Mouse (Mus musculus): Measurements from ENCODE around the gene Osmr. TPM values are rescaled to one million over a fixed set of nuclear protein-coding genes. Genes with fewer than 3 reads are reported as not detected.
A peak's percentile ranks its signal among the peaks of the same experiment; 100 is the strongest.

Gene Osmr
- polyA plus RNA-seq, 1 experiment from 2014 or later = 1.7 TPM

DNA sequence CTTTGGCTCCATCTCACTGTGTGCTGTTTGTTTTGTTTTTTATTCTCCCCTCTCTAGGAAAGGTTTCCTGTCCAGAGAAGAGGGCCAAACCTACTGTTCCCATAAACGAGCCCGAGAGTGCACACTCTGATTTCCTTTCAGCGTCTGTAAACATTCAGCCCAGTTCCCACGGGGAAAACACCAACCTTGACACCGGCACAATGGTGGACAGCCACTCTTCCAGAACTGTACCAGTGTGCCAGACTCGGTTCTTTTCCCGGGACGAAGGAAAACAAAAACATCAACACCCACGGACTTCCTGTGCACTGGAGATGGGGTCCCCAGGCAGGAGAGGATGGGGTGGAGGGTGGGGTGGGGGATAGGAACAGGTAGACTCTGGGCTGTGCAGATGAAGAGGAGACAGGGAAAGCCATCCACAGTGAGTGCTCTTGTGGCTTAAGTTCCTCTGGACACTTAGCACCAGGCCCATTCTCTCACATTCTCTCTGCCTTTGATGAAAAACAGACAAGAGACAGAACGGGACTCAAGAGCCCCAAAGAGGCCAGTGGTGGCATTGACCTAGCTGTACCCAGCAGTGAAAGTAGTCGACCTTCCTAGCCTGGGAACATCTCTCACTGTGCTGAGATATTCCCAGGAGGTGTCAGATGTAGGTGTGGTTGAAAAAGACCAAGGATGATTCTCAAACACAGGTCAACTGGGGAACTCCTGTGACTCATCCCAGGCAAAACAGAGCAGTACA, 3.0 kb downstream of the Osmr start:
- H3K27ac ChIP-seq (ENCODE audit: low read depth, low read length) = no peak overlapping the region
- H3K27me3 ChIP-seq (ENCODE audit: control insufficient read depth, insufficient read depth, low read length) = 0 out of 2 replicates have a peak, but pooled peaks cover 8% of the 10 kb centered on the region
- H3K36me3 ChIP-seq (ENCODE audit: control insufficient read depth, insufficient read depth, low read length) = no peaks in the 10 kb centered on the region
- WGBS = 75% methylated on average over 11 of the region's 11 CpGs
- no peak overlapping the region for H3K4me2 ChIP-seq (ENCODE audit: low read depth, low read length)
- no peak for ATAC-seq (ENCODE audit: low read depth)
- 0 out of 2 replicates have a peak, but pooled peaks cover 7% of the 10 kb centered on the region for H3K4me1 ChIP-seq (ENCODE audit: control insufficient read depth, insufficient read depth, low read length)
- no peaks in the 10 kb centered on the region for H3K9me3 ChIP-seq (ENCODE audit: control insufficient read depth, low read length)
- no peak overlapping the region for H3K9ac ChIP-seq (replicated peaks; ENCODE audit: low read depth, low read length)
- no peak overlapping the region for H3K4me3 ChIP-seq (ENCODE audit: low read depth, low read length)

DNA sequence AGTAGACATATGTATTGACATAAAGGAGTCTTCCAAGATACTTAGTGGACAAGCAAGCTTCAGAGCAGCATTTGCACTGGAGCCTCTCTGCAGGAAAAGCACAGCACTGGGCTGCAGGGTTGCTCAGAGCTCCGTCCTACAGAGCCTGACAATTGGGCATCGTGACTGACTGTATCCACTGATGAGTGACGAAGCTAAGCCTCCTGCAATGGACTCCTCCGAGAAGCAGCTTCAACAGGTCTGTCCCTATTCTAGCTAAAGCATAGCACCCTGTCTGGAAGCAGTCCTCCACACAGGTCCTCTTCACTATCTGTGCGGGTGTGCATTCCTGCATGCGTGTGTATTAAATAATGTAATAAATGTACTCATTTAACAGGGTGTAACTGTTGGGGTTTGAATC, 7.9 kb downstream of the Osmr start:
- Histone ChIP-seq H3K36me3 (ENCODE audit: control insufficient read depth, insufficient read depth, low read length) (no peaks in the 10 kb centered on the region), H3K27me3 (ENCODE audit: control insufficient read depth, insufficient read depth, low read length) (no peaks in the 10 kb centered on the region), H3K9ac (replicated peaks; ENCODE audit: low read depth, low read length) (no peak overlapping the region), H3K27ac (ENCODE audit: low read depth, low read length) (no peak overlapping the region), H3K4me3 (ENCODE audit: low read depth, low read length) (no peak overlapping the region), H3K4me2 (ENCODE audit: low read depth, low read length) (no peak overlapping the region), H3K9me3 (ENCODE audit: control insufficient read depth, low read length) (no peaks in the 10 kb centered on the region), H3K4me1 (ENCODE audit: control insufficient read depth, insufficient read depth, low read length) (no peaks in the 10 kb centered on the region)
- no peak for ATAC-seq (ENCODE audit: low read depth)
- 25% methylated on average over 6 of the region's 6 CpGs for WGBS

DNA sequence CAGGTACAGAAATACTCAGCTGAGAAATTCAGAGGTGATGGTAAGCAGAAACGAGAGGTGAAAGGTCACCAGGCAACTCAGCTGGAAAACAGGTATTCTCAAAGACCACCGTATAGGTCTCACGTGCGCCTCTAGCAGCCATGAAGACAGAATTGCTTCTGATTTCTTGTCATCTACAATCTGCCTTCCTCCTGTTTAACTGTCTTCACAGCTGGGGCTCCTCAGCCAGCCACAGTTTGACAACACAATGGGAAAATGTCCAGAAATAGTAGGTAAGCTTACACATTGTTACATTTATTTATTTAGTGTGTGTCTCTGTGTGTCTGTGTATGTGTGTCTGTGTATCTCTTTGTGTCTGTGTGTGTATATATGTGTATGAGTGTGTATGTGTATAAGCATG, 12.6 kb downstream of the Osmr start:
- ATAC-seq (ENCODE audit: low read depth) = no peak
- no peak overlapping the region for H3K27ac ChIP-seq (ENCODE audit: low read depth, low read length)
- no peaks in the 10 kb centered on the region for H3K27me3 ChIP-seq (ENCODE audit: control insufficient read depth, insufficient read depth, low read length)
- no peak overlapping the region for H3K4me3 ChIP-seq (ENCODE audit: low read depth, low read length)
- H3K4me2 ChIP-seq (ENCODE audit: low read depth, low read length) = no peak overlapping the region
- no peaks in the 10 kb centered on the region for H3K4me1 ChIP-seq (ENCODE audit: control insufficient read depth, insufficient read depth, low read length)
- H3K9me3 ChIP-seq (ENCODE audit: control insufficient read depth, low read length) = no peaks in the 10 kb centered on the region
- H3K9ac ChIP-seq (replicated peaks; ENCODE audit: low read depth, low read length) = no peak overlapping the region
- WGBS = 85% methylated on average over 4 of the region's 4 CpGs
- H3K36me3 ChIP-seq (ENCODE audit: control insufficient read depth, insufficient read depth, low read length) = no peaks in the 10 kb centered on the region

DNA sequence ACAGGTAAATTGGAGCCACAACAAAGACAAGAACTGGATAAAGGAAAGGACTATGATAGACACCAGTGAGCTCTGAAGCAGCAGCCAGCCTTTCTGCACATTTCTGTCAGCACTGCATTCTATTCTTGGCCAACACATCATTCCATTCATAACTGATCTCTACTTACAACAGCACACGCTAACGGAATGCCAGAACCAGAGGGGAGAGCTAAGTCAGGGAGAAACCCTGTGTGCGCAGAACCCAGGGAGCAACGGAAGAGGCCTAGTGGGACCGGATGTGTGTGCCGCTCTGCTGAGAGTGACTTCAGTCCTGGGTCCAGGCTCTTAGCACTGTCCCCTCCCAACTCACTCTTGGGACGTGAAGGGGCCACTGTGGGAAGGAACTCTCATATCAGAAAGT, 13.2 kb downstream of the Osmr start:
- H3K36me3 ChIP-seq (ENCODE audit: control insufficient read depth, insufficient read depth, low read length) = no peaks in the 10 kb centered on the region
- no peak overlapping the region for H3K27ac ChIP-seq (ENCODE audit: low read depth, low read length)
- H3K4me1 ChIP-seq (ENCODE audit: control insufficient read depth, insufficient read depth, low read length) = no peaks in the 10 kb centered on the region
- no peak for ATAC-seq (ENCODE audit: low read depth)
- no peak overlapping the region for H3K9ac ChIP-seq (replicated peaks; ENCODE audit: low read depth, low read length)
- no peak overlapping the region for H3K4me3 ChIP-seq (ENCODE audit: low read depth, low read length)
- no peaks in the 10 kb centered on the region for H3K27me3 ChIP-seq (ENCODE audit: control insufficient read depth, insufficient read depth, low read length)
- 87% methylated on average over 7 of the region's 7 CpGs for WGBS
- no peak overlapping the region for H3K4me2 ChIP-seq (ENCODE audit: low read depth, low read length)
- no peaks in the 10 kb centered on the region for H3K9me3 ChIP-seq (ENCODE audit: control insufficient read depth, low read length)

DNA sequence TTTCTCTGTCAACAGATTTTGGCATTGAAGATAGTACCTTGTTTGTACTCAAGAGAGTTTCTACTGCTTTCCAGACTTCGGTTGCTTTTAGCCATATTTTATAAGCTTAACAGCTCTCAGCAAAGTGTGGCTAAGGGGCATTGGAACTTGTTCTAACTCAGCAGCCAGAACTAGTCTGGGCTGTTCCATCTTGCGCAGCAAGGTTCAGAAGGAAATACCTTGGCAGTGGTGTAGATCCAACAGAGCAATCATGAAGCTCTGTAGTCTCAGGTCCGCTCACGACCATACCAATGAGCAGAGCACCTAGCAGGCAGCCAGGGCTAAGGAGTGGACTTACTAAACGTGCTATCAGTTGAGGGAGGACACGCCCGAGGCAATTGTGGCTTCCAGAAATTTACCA, 15.0 kb downstream of the Osmr start:
- H3K36me3 ChIP-seq (ENCODE audit: control insufficient read depth, insufficient read depth, low read length) = no peaks in the 10 kb centered on the region
- no peak for ATAC-seq (ENCODE audit: low read depth)
- H3K9me3 ChIP-seq (ENCODE audit: control insufficient read depth, low read length) = no peaks in the 10 kb centered on the region
- no peaks in the 10 kb centered on the region for H3K27me3 ChIP-seq (ENCODE audit: control insufficient read depth, insufficient read depth, low read length)
- WGBS = 89% methylated on average over 7 of the region's 7 CpGs
- no peaks in the 10 kb centered on the region for H3K4me1 ChIP-seq (ENCODE audit: control insufficient read depth, insufficient read depth, low read length)
- no peak overlapping the region for H3K4me3 ChIP-seq (ENCODE audit: low read depth, low read length)
- no peak overlapping the region for H3K9ac ChIP-seq (replicated peaks; ENCODE audit: low read depth, low read length)
- H3K27ac ChIP-seq (ENCODE audit: low read depth, low read length) = no peak overlapping the region
- no peak overlapping the region for H3K4me2 ChIP-seq (ENCODE audit: low read depth, low read length)

DNA sequence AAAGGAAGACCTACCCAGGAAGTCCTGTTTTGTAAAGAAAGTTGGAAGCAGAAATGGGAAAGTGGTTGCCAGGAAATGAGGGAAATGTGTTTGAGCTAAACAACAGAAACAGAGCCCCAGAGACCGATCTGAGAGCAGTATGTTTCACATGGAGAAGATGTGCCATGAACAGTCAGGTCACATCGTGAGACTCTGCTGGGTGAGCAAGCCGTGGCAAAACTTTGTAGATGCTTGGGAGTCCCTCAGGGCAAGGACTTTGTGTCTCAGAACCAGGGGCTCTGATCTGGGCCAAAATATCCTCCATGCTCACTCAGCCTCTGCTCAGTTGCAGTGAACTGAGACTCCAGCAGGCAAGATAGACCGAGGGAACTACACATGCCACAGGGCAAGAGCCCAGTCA, 15.9 kb downstream of the Osmr start:
- H3K36me3 ChIP-seq (ENCODE audit: control insufficient read depth, insufficient read depth, low read length) = no peaks in the 10 kb centered on the region
- H3K27me3 ChIP-seq (ENCODE audit: control insufficient read depth, insufficient read depth, low read length) = no peaks in the 10 kb centered on the region
- ATAC-seq (ENCODE audit: low read depth) = no peak
- no peak overlapping the region for H3K4me3 ChIP-seq (ENCODE audit: low read depth, low read length)
- no peak overlapping the region for H3K4me2 ChIP-seq (ENCODE audit: low read depth, low read length)
- H3K4me1 ChIP-seq (ENCODE audit: control insufficient read depth, insufficient read depth, low read length) = no peaks in the 10 kb centered on the region
- no peak overlapping the region for H3K27ac ChIP-seq (ENCODE audit: low read depth, low read length)
- H3K9ac ChIP-seq (replicated peaks; ENCODE audit: low read depth, low read length) = no peak overlapping the region
- H3K9me3 ChIP-seq (ENCODE audit: control insufficient read depth, low read length) = no peaks in the 10 kb centered on the region
- WGBS = 88% methylated on average over 4 of the region's 4 CpGs

DNA sequence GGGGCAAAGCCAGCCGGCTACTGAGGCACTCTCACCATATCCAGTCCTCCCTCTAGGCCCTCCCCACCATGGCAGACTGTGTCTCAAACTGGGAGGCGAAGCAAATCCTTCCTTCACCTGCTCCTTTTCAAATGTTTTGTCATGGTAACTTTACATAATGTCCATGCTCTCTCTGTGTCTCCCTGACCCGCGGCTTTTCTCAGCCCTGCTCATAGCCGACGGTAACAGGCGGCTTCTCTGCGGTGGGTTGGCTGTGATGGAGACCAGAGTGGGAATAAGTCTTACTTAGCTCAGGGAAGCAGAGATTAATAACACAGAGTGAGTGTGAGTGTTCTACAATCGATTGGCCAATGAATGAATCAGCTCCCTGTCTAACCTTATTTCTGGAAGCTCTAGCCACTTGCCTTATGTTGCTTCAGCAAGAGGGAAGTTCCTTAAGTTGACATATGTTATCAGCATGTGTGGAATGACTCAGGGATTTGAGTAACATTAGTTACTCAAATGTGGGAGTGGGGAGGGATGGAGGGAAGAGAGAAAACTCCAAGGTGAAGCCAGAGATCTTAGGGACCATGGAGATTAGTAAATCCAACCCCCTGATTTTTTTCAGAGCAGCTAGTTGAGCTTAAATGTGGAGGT, 17.4 kb downstream of the Osmr start:
- Histone ChIP-seq H3K4me1 (ENCODE audit: control insufficient read depth, insufficient read depth, low read length) (no peaks in the 10 kb centered on the region), H3K36me3 (ENCODE audit: control insufficient read depth, insufficient read depth, low read length) (no peaks in the 10 kb centered on the region), H3K9me3 (ENCODE audit: control insufficient read depth, low read length) (no peaks in the 10 kb centered on the region), H3K27me3 (ENCODE audit: control insufficient read depth, insufficient read depth, low read length) (no peaks in the 10 kb centered on the region), H3K4me3 (ENCODE audit: low read depth, low read length) (no peak overlapping the region), H3K27ac (ENCODE audit: low read depth, low read length) (no peak overlapping the region), H3K9ac (replicated peaks; ENCODE audit: low read depth, low read length) (no peak overlapping the region), H3K4me2 (ENCODE audit: low read depth, low read length) (no peak overlapping the region)
- ATAC-seq (ENCODE audit: low read depth) = no peak
- WGBS = 54% methylated on average over 9 of the region's 9 CpGs

DNA sequence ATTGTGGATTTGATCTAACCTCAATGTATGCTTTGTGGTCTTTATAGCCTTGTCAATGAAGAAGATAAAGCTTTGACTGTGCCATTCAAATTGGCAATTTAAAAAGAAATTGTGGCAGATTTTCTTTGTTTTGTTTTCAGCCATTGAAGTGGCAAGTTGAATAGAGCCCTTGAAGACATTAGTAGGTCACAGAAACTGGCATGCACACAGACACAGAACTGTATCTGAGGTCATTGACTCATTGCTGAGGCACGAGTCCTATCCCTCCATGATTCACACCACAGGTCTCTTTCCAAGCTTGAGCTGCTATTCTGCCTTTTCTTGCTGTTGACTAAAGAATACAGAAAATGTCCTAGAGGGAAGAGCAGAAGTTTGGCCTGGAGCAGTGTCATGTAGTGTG, 24.9 kb downstream of the Osmr start:
- no peak for ATAC-seq (ENCODE audit: low read depth)
- WGBS = 28% methylated on average over 1 of the region's 1 CpGs
- no peaks in the 10 kb centered on the region for H3K27me3 ChIP-seq (ENCODE audit: control insufficient read depth, insufficient read depth, low read length)
- no peaks in the 10 kb centered on the region for H3K36me3 ChIP-seq (ENCODE audit: control insufficient read depth, insufficient read depth, low read length)
- H3K4me3 ChIP-seq (ENCODE audit: low read depth, low read length) = no peak overlapping the region
- no peak overlapping the region for H3K4me2 ChIP-seq (ENCODE audit: low read depth, low read length)
- H3K27ac ChIP-seq (ENCODE audit: low read depth, low read length) = no peak overlapping the region
- H3K9me3 ChIP-seq (ENCODE audit: control insufficient read depth, low read length) = no peaks in the 10 kb centered on the region
- H3K4me1 ChIP-seq (ENCODE audit: control insufficient read depth, insufficient read depth, low read length) = no peaks in the 10 kb centered on the region
- H3K9ac ChIP-seq (replicated peaks; ENCODE audit: low read depth, low read length) = no peak overlapping the region

DNA sequence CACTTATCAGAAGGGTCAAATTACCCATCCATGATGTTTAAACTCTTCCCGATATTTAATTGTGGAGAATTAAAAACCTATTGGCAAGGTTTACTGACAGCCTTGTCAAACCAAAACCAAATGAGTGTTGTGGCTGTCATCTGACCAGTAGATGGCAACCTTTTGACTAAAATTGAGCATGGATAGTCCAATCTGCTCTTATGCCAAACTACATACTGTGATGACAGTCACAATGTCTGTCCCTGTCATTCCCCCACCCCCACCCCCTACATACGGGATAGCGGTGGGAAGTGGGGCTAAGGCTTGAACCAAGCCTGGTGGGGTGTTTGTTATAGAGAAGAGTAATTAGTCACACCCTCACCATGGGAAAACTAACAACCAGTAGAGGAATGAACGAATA, 34.6 kb downstream of the Osmr start:
- Histone ChIP-seq H3K4me3 (ENCODE audit: low read depth, low read length) (no peak overlapping the region), H3K27ac (ENCODE audit: low read depth, low read length) (no peak overlapping the region), H3K27me3 (ENCODE audit: control insufficient read depth, insufficient read depth, low read length) (no peaks in the 10 kb centered on the region), H3K9ac (replicated peaks; ENCODE audit: low read depth, low read length) (no peak overlapping the region), H3K4me2 (ENCODE audit: low read depth, low read length) (no peak overlapping the region), H3K36me3 (ENCODE audit: control insufficient read depth, insufficient read depth, low read length) (no peaks in the 10 kb centered on the region), H3K4me1 (ENCODE audit: control insufficient read depth, insufficient read depth, low read length) (no peaks in the 10 kb centered on the region), H3K9me3 (ENCODE audit: control insufficient read depth, low read length) (no peaks in the 10 kb centered on the region)
- ATAC-seq (ENCODE audit: low read depth) = peak; percentile 72; the same call in 1 of the 2 replicates
- WGBS = 41% methylated on average over 4 of the region's 4 CpGs
